In genomic region chr5:105494918-105495901, GRCm38 (mm10) we compare ENCODE assay signal across 7 mouse cellular contexts. TPM values are rescaled to one million over a fixed set of nuclear protein-coding genes. Genes with fewer than 3 reads are reported as not detected.
A peak's percentile ranks its signal among the peaks of the same experiment; 100 is the strongest.
DNase-seq lines count a peak whose midpoint lies in the region; ATAC-seq and TF ChIP-seq lines count a peak whose summit lies in the region.

No protein-coding gene starts in this region.

- WGBS in hindbrain, embryonic 13.5 days, result 5% methylated on average over 24 of the region's 24 CpGs

- no peak overlapping the region for H3K27ac ChIP-seq in hindbrain, embryonic 13.5 days

- peak overlapping the region; percentile 50 for H3K4me2 ChIP-seq in hindbrain, embryonic 13.5 days

- H3K9ac ChIP-seq in hindbrain, embryonic 13.5 days, result peak overlapping the region; percentile 36; the same call in 1 of the 2 replicates

- intact Hi-C loops in left cerebral cortex, postnatal 4 days (cut with DNase I), result loop anchor here (5.0 kb wide), 2 partner anchors 88 to 372 kb away; no protein-coding TSS in a partner anchor

- peak; percentile 86 for DNase-seq in MEL-GATA-1-ER (ENCODE audit: extremely low read depth, low read depth)
- peak; percentile 91 for DNase-seq in brain, embryonic 14.5 days (ENCODE audit: low read depth)
- DNase-seq in forelimb bud, embryonic 11.5 days (ENCODE audit: low read depth, low spot score), result peak; percentile 72
- DNase-seq in left cerebral cortex, postnatal 4 days, result peak; percentile 74
- DNase-seq in mesoderm, embryonic 11.5 days (ENCODE audit: low read depth, low spot score), result peak; percentile 84
- DNase-seq in spleen, adult 12 weeks (ENCODE audit: low spot score), result peak; percentile 60

- H3K4me1 ChIP-seq in hindbrain, embryonic 13.5 days (replicated peaks), result peaks cover 50% of the 10 kb centered on the region

- H3K4me3 ChIP-seq in hindbrain, embryonic 13.5 days, result peak overlapping the region; percentile 17; the same call in 1 of the 2 replicates

- no peaks in the 10 kb centered on the region for H3K9me3 ChIP-seq in hindbrain, embryonic 13.5 days

- peaks cover 18% of the 10 kb centered on the region for H3K27me3 ChIP-seq in hindbrain, embryonic 13.5 days

- ATAC-seq in hindbrain, embryonic 13.5 days (ENCODE audit: low FRiP score), result peak; percentile 58

- TF ChIP-seq POLR2A in brain, embryonic 14.5 days (IDR thresholded peaks at IDR 0.05; ENCODE audit: borderline replicate concordance, extremely low read depth, insufficient read depth, insufficient read length, poor library complexity, severe bottlenecking), result no peak

- TF ChIP-seq CTCF in brain, embryonic 14.5 days (IDR thresholded peaks at IDR 0.05; ENCODE audit: borderline replicate concordance, extremely low read depth, insufficient read depth, insufficient read length), result peak; percentile 72; the same call in 1 of the 2 replicates

- peaks cover 6% of the 10 kb centered on the region; the same call in 1 of the 2 replicates for H3K36me3 ChIP-seq in hindbrain, embryonic 13.5 days

RNA-seq across cellular contexts. Expression of gene Lrrc8c, which starts 24.0 kb away (rescaled TPM):
- polyA plus RNA-seq in brain, embryonic 14.5 days (2012; rRNA removed), result 8.9 and 14.8 TPM in 2 replicates
- 11.8 and 14.0 TPM in 2 replicates for polyA plus RNA-seq in hindbrain, embryonic 13.5 days (2015; fragmentation: Nextera tagmentation; extraction: Ambion mirVana)
- total RNA-seq in left cerebral cortex, postnatal 4 days (2021), result 10 to 100 TPM; 24.3 to 27.2 TPM
